Mouse (Mus musculus) liver (tissue): ENCODE results near the gene Egfl7.

Experiments used
- DNase-seq: peaks from one replicate; pipeline ENCODE4 v3.0.0-alpha.2; 2020; ENCODE audit warnings: mixed read lengths

Egfl7 gene

GRCm38 (mm10) chr2:26594461-26594933 lies 14.7 kb downstream of the Egfl7 start:
- no peak for DNase-seq

- peak; percentile 49 for DNase-seq
Observed at GRCm38 (mm10) chr2:26594934-26595724, 15.3 kb downstream of the Egfl7 start.

- peak; percentile 4 for DNase-seq
Observed at GRCm38 (mm10) chr2:26595725-26596435, 16.1 kb downstream of the Egfl7 start.

- DNase-seq: peak; percentile 3
Observed at GRCm38 (mm10) chr2:26596898-26597297, 17.1 kb downstream of the Egfl7 start.

GRCm38 (mm10) chr2:26597810-26598209 lies 18.0 kb downstream of the Egfl7 start:
- DNase-seq: no peak

- no peak for DNase-seq
Observed at GRCm38 (mm10) chr2:26598462-26598861, 18.6 kb downstream of the Egfl7 start.

GRCm38 (mm10) chr2:26599965-26600364 lies 20.2 kb downstream of the Egfl7 start:
- no peak for DNase-seq

GRCm38 (mm10) chr2:26600664-26601063 lies 20.9 kb downstream of the Egfl7 start:
- DNase-seq: no peak

- DNase-seq: no peak
Observed at GRCm38 (mm10) chr2:26601595-26601994, 21.8 kb downstream of the Egfl7 start.

- DNase-seq: no peak
Observed at GRCm38 (mm10) chr2:26602631-26603030, 22.8 kb downstream of the Egfl7 start.

GRCm38 (mm10) chr2:26603159-26603558 lies 23.3 kb downstream of the Egfl7 start:
- no peak for DNase-seq

GRCm38 (mm10) chr2:26603720-26604671 lies 24.2 kb downstream of the Egfl7 start, which contains the start of gene Agpat2:
TSS of gene Agpat2 (minus strand) at chr2:26604417.
- DNase-seq: peak; percentile 82

GRCm38 (mm10) chr2:26605331-26605730 lies 25.5 kb downstream of the Egfl7 start:
- DNase-seq: no peak

GRCm38 (mm10) chr2:26606579-26606978 lies 26.8 kb downstream of the Egfl7 start:
- no peak for DNase-seq

GRCm38 (mm10) chr2:26607056-26607910 lies 27.5 kb downstream of the Egfl7 start:
- no peak for DNase-seq

- DNase-seq: no peak
Observed at GRCm38 (mm10) chr2:26608781-26609180, 29.0 kb downstream of the Egfl7 start.

GRCm38 (mm10) chr2:26609261-26609661 lies 29.4 kb downstream of the Egfl7 start:
- no peak for DNase-seq

- DNase-seq: no peak
Observed at GRCm38 (mm10) chr2:26610526-26610925, 30.7 kb downstream of the Egfl7 start.

- no peak for DNase-seq
Observed at GRCm38 (mm10) chr2:26611054-26611453, 31.2 kb downstream of the Egfl7 start.

GRCm38 (mm10) chr2:26611896-26612295 lies 32.1 kb downstream of the Egfl7 start:
- DNase-seq: no peak

- DNase-seq: no peak
Observed at GRCm38 (mm10) chr2:26614903-26615302, 35.1 kb downstream of the Egfl7 start.
